Mouse (Mus musculus): ENCODE data around the gene Myh7b.

The Myh7b gene

DNA sequence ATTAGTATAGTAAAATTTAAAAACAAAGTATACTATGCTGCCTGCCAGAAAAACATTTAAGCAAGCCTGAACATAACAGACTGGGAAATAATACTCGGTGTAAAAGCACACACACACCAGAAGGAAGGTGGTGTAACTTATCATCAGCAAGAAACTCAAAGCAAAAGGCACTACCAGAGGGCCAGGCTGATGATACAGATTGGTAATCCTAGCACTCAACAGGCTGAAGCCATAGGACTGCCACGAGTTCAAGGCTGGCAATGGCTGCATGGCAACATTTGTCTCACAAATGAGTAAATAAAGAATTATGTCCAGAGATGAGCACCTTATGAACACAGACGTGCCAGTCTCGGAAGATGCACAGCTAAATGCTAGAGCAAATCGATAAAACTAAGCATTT is 72.8 kb downstream of the Myh7b start:
- DNase-seq (ENCODE audit: low spot score in 2 of 2) = no peak
